10 mouse cellular contexts compared by ENCODE assay signal in genomic region chr13:63188811-63189210, GRCm38 (mm10).
DNase-seq lines count a peak whose midpoint lies in the region; ATAC-seq lines count a peak whose summit lies in the region.
"Had no signal": no experiment of that assay in that cellular context is flagged by ENCODE, and none has a peak within 500 bp of the region (broad histone marks: within the 10 kb centered on the region; RNA-seq: fewer than 3 reads in every experiment).

No protein-coding gene starts in this region.

- H3K36me3 ChIP-seq in intestine, embryonic 15.5 days: no peaks in the 10 kb centered on the region
- H3K36me3 ChIP-seq in lung, embryonic 15.5 days: no peaks in the 10 kb centered on the region

- H3K4me1 ChIP-seq in intestine, embryonic 15.5 days (replicated peaks): peaks cover 17% of the 10 kb centered on the region; the same call in 1 of the 2 replicates
- peaks cover 35% of the 10 kb centered on the region for H3K4me1 ChIP-seq in lung, embryonic 15.5 days

- no peak overlapping the region for H3K4me3 ChIP-seq in intestine, embryonic 15.5 days (replicated peaks)
- no peak overlapping the region for H3K4me3 ChIP-seq in lung, embryonic 15.5 days
- H3K4me3 ChIP-seq: embryonic facial prominence, embryonic 12.5 days had no signal

- ATAC-seq in intestine, embryonic 15.5 days: peak; percentile 81
- peak; percentile 62 for ATAC-seq in lung, embryonic 15.5 days (ENCODE audit: borderline replicate concordance, extremely low read depth, low FRiP score, low TSS enrichment)
- no peak for ATAC-seq in granulocyte monocyte progenitor cell, adult 5-6 weeks (replicated peaks; ENCODE audit: poor library complexity, severe bottlenecking)
- ATAC-seq: forebrain, embryonic 16.5 days had no signal

- WGBS in intestine, embryonic 15.5 days: 36% methylated on average over 2 of the region's 2 CpGs
- WGBS in lung, embryonic 15.5 days: 31% methylated on average over 2 of the region's 2 CpGs

- no peak overlapping the region for H3K27ac ChIP-seq in intestine, embryonic 15.5 days
- H3K27ac ChIP-seq in lung, embryonic 15.5 days: peak overlapping the region; percentile 46; the same call in 1 of the 2 replicates

- H3K9ac ChIP-seq in intestine, embryonic 15.5 days: no peak overlapping the region
- no peak overlapping the region for H3K9ac ChIP-seq in lung, embryonic 15.5 days
- H3K9ac ChIP-seq: embryonic facial prominence, embryonic 12.5 days had no signal

- H3K27me3 ChIP-seq in intestine, embryonic 15.5 days (replicated peaks): no peaks in the 10 kb centered on the region
- H3K27me3 ChIP-seq in lung, embryonic 15.5 days: no peaks in the 10 kb centered on the region
- H3K27me3 ChIP-seq: embryonic facial prominence, embryonic 12.5 days had no signal

- no peaks in the 10 kb centered on the region for H3K9me3 ChIP-seq in intestine, embryonic 15.5 days
- H3K9me3 ChIP-seq in lung, embryonic 15.5 days: no peaks in the 10 kb centered on the region
- H3K9me3 ChIP-seq: embryonic facial prominence, embryonic 12.5 days had no signal

- DNase-seq in adrenal gland, postnatal 36 days: peak; percentile 15 to 20
- DNase-seq in kidney, postnatal 10 days: peak; percentile 74
- no peak for DNase-seq in left cerebral cortex, adult 11 months (ENCODE audit: low spot score)
- no peak for DNase-seq in ovary, postnatal 14 days (ENCODE audit: low spot score)
- DNase-seq: gastrocnemius, postnatal 36 days had no signal

- H3K4me2 ChIP-seq in intestine, embryonic 15.5 days (replicated peaks): no peak overlapping the region
- H3K4me2 ChIP-seq in lung, embryonic 15.5 days: no peak overlapping the region
- H3K4me2 ChIP-seq: embryonic facial prominence, embryonic 12.5 days had no signal

Comparison
In these comparisons a context has a peak if more than half of its experiments do, and no peak if none do; other contexts are left out.
1. DNase-seq: peak in adrenal gland, postnatal 36 days (2 of 2) and kidney, postnatal 10 days (single experiment); none in left cerebral cortex, adult 11 months (single experiment) and ovary, postnatal 14 days (single experiment).